8 mouse cellular contexts compared by ENCODE assay signal in the genomic region with DNA sequence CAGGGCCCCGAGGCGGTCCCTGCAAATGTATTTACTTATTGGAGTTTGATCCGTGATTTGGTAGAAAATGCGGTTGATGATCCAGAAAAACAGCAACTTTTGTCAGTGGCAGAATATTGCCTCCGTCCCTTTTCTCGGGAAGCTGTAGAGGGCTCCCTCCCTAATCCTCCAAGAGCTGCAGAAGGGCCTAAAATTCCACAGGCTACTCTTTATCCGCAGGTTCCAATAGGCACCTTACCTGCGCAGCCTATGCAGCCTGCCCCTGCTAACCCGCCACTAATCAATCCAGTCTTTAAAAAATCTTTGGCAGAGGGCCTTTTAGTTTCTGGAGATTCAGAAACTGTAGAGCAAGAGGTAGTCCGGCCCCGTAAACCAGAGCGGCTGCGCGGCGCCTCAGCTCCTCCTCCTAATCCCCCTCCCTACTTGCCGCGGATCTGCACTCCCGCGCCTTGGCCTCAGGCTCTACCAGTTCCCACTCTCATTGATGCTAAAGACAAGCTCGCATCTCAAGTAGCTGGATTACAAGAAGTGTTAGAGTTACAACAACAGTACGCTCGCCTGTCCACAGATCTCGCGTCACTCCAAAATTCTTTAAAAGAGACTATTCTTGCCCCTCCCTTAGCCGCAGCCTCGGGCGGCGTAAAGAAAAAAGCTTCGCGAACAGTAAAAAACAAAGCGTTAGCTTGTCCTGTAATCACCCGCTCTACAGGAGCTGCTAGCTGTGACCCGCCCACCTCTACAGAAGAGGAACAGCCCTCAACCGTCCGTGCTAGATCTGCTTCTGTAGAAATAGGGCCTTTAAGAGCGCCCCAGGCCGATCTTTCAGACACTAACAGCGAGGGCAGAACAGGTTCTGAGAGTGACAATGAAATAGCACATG. TPM values are rescaled to one million over a fixed set of nuclear protein-coding genes. Genes with fewer than 3 reads are reported as not detected.
DNase-seq lines count a peak whose midpoint lies in the region; ATAC-seq and TF ChIP-seq lines count a peak whose summit lies in the region.

No protein-coding gene starts in this region.

- no peaks in the 10 kb centered on the region for H3K9me3 ChIP-seq in forebrain, embryonic 15.5 days
- no peaks in the 10 kb centered on the region for H3K9me3 ChIP-seq in lung, embryonic 16.5 days (ENCODE audit: control insufficient read depth, low read length)

- 0 out of 2 replicates have a peak, but pooled peaks have one; percentile 31 for TF ChIP-seq POLR2A in olfactory bulb, adult 2 months (IDR thresholded peaks at IDR 0.05; ENCODE audit: insufficient read depth, low read depth, low read length)
- TF ChIP-seq POLR2A in thymus, adult 2 months (IDR thresholded peaks at IDR 0.05; ENCODE audit: control insufficient read depth, extremely low read depth, insufficient read depth, low read length, poor library complexity) = no peak

- H3K4me1 ChIP-seq in forebrain, embryonic 15.5 days = peaks cover 18% of the 10 kb centered on the region
- no peaks in the 10 kb centered on the region for H3K4me1 ChIP-seq in lung, embryonic 16.5 days (replicated peaks; ENCODE audit: control insufficient read depth, insufficient read depth, low read length)
- peaks cover 2% of the 10 kb centered on the region; the same call in 1 of the 2 replicates for H3K4me1 ChIP-seq in olfactory bulb, adult 2 months (ENCODE audit: control insufficient read depth, insufficient read depth, low read length)
- H3K4me1 ChIP-seq in thymus, adult 2 months (replicated peaks; ENCODE audit: control insufficient read depth, insufficient read depth, low read length) = peaks cover 2% of the 10 kb centered on the region

- H3K4me2 ChIP-seq in forebrain, embryonic 15.5 days (replicated peaks) = peak overlapping the region; percentile 90
- H3K4me2 ChIP-seq in lung, embryonic 16.5 days (ENCODE audit: low read depth, low read length) = peak overlapping the region; percentile 60

- H3K9ac ChIP-seq in forebrain, embryonic 15.5 days (replicated peaks) = peak overlapping the region; percentile 60
- H3K9ac ChIP-seq in lung, embryonic 16.5 days (ENCODE audit: low read length) = peak overlapping the region; percentile 69

- peak; percentile 91 for DNase-seq in MEL-GATA-1-ER (ENCODE audit: extremely low read depth, low read depth)
- DNase-seq in cerebellum, adult 18-20 months = peak; percentile 54
- peak; percentile 57 to 63 for DNase-seq in heart, postnatal 36 days
- peak; percentile 18 to 63 for DNase-seq in layer of hippocampus, adult 18-20 months (ENCODE audit: low spot score in 2 of 2)
- DNase-seq in thymus, adult 2 months = peak; percentile 68

- H3K36me3 ChIP-seq in forebrain, embryonic 15.5 days = no peaks in the 10 kb centered on the region
- H3K36me3 ChIP-seq in lung, embryonic 16.5 days (ENCODE audit: control insufficient read depth, insufficient read depth, low read length) = no peaks in the 10 kb centered on the region
- no peaks in the 10 kb centered on the region for H3K36me3 ChIP-seq in thymus, adult 2 months (ENCODE audit: control insufficient read depth, insufficient read depth, low read length)

- peak overlapping the region; percentile 94 for H3K27ac ChIP-seq in forebrain, embryonic 15.5 days (replicated peaks)
- H3K27ac ChIP-seq in lung, embryonic 16.5 days (ENCODE audit: low read length) = peak overlapping the region; percentile 74
- H3K27ac ChIP-seq in olfactory bulb, adult 2 months (ENCODE audit: insufficient read depth, low read depth, low read length) = no peak overlapping the region
- no peak overlapping the region for H3K27ac ChIP-seq in thymus, adult 2 months (ENCODE audit: control insufficient read depth, insufficient read depth, low read length)

- H3K4me3 ChIP-seq in forebrain, embryonic 15.5 days = peak overlapping the region; percentile 47
- H3K4me3 ChIP-seq in lung, embryonic 16.5 days (ENCODE audit: low read length) = peak overlapping the region; percentile 44
- H3K4me3 ChIP-seq in olfactory bulb, adult 2 months (ENCODE audit: insufficient read depth, low read depth, low read length) = peak overlapping the region; percentile 40
- H3K4me3 ChIP-seq in thymus, adult 2 months (ENCODE audit: control insufficient read depth, insufficient read depth, low read length) = peak overlapping the region; percentile 43

- no peak for TF ChIP-seq CTCF in olfactory bulb, adult 2 months (IDR thresholded peaks at IDR 0.05; ENCODE audit: insufficient read depth, low read depth, low read length)
- TF ChIP-seq CTCF in thymus, adult 2 months (IDR thresholded peaks at IDR 0.05; ENCODE audit: borderline replicate concordance, control insufficient read depth, extremely low read depth, insufficient read depth, low read length, poor library complexity) = 0 out of 2 replicates have a peak, but pooled peaks have one; percentile 10

- intact Hi-C loops in heart, postnatal 36 days (cut with DNase I) = no loop called here

- WGBS in forebrain, embryonic 15.5 days = under 1% methylated on average over 38 of the region's 38 CpGs
- under 1% methylated on average over 38 of the region's 38 CpGs for WGBS in lung, embryonic 16.5 days
- WGBS in olfactory bulb, adult 2 months = under 1% methylated on average over 38 of the region's 38 CpGs
- 1% methylated on average over 38 of the region's 38 CpGs for WGBS in thymus, adult 2 months

- H3K27me3 ChIP-seq in forebrain, embryonic 15.5 days = no peaks in the 10 kb centered on the region
- H3K27me3 ChIP-seq in lung, embryonic 16.5 days (ENCODE audit: control insufficient read depth, insufficient read depth, low read depth, low read length) = no peaks in the 10 kb centered on the region; the same call in 1 of the 2 replicates
- no peaks in the 10 kb centered on the region; the same call in 1 of the 2 replicates for H3K27me3 ChIP-seq in thymus, adult 2 months (ENCODE audit: control insufficient read depth, insufficient read depth, low read length)

- peak; percentile 97 for ATAC-seq in forebrain, embryonic 15.5 days (replicated peaks)
- peak; percentile 94 for ATAC-seq in lung, embryonic 16.5 days (ENCODE audit: low read depth)

RNA-seq across cellular contexts. Expression of a gene that starts 0.9 kb away (rescaled TPM):
- polyA plus RNA-seq in forebrain, embryonic 15.5 days (2015; fragmentation: Nextera tagmentation; extraction: Ambion mirVana) = 0.13 and 0.18 TPM in 2 replicates
- under 1 TPM; 0.19 TPM for total RNA-seq in heart, postnatal 36 days (2021)
- under 1 TPM; 0.13 to 0.15 TPM for total RNA-seq in layer of hippocampus, adult 18-20 months (2021)
- polyA plus RNA-seq in lung, embryonic 16.5 days (2015; fragmentation: Nextera tagmentation; extraction: Ambion mirVana) = 0.21 and 0.35 TPM in 2 replicates
- not detected in 2 replicates for polyA plus RNA-seq in olfactory bulb, adult 2 months (2012; ENCODE audit: insufficient read depth, insufficient read length, low replicate concordance, missing spikeins)
- polyA plus RNA-seq in thymus, adult 2 months (2012; rRNA removed) = 0.06 and 0.16 TPM in 2 replicates

RNA-seq across cellular contexts. Expression of a gene that starts 55.3 kb away (rescaled TPM):
- 44.8 and 48.0 TPM in 2 replicates for polyA plus RNA-seq in forebrain, embryonic 15.5 days (2015; fragmentation: Nextera tagmentation; extraction: Ambion mirVana)
- total RNA-seq in heart, postnatal 36 days (2021) = 10 to 100 TPM; 10.8 to 14.5 TPM
- total RNA-seq in layer of hippocampus, adult 18-20 months (2021) = 10 to 100 TPM; 16.2 to 17.6 TPM
- 50.9 and 51.0 TPM in 2 replicates for polyA plus RNA-seq in lung, embryonic 16.5 days (2015; fragmentation: Nextera tagmentation; extraction: Ambion mirVana)
- polyA plus RNA-seq in olfactory bulb, adult 2 months (2012; ENCODE audit: insufficient read depth, insufficient read length, low replicate concordance, missing spikeins) = not detected in 2 replicates
- 90.7 and 99.4 TPM in 2 replicates for polyA plus RNA-seq in thymus, adult 2 months (2012; rRNA removed)

Comparison
In these comparisons a context has a peak if more than half of its experiments do, and no peak if none do; other contexts are left out.
1. DNase-seq: peak in every context shown above with its lines; median percentile 91 in MEL-GATA-1-ER; 68 in thymus, adult 2 months; 60 in heart, postnatal 36 days; 54 in cerebellum, adult 18-20 months; 40 in layer of hippocampus, adult 18-20 months.
2. H3K27ac ChIP-seq: peak in forebrain, embryonic 15.5 days (single experiment) and lung, embryonic 16.5 days (single experiment); none in olfactory bulb, adult 2 months (single experiment) and thymus, adult 2 months (single experiment).
3. RNA of a gene that starts 55.3 kb away (polyA plus RNA-seq): 90.7 to 99.4 TPM in thymus, adult 2 months, 50.9 to 51.0 TPM in lung, embryonic 16.5 days and 44.8 to 48.0 TPM in forebrain, embryonic 15.5 days; not detected in olfactory bulb, adult 2 months; every median in the first group is over 10 times any median in the second.
4. Peak in every context shown above with its lines, with median percentiles within 50 percentile points of each other: H3K4me3 ChIP-seq.